Mouse (Mus musculus): Measurements from ENCODE around the gene Rps8. TPM values are rescaled to one million over a fixed set of nuclear protein-coding genes. Genes with fewer than 3 reads are reported as not detected.
"Not testable (repeated sequence)": the region's sequence is repeated elsewhere in the genome, so short reads cannot be mapped to it uniquely, and the experiment has no call there.

Gene Rps8
- total and polyA plus RNA-seq, 3 experiments = 1,132 to 5,186 (median 1,156) TPM

GRCm38 (mm10) chr4:117189382-117189855, 33.4 kb upstream of the Rps8 start:
- TF ChIP-seq CTCF (IDR thresholded peaks at IDR 0.05 in 2 of 3, conservative IDR thresholded peaks at IDR 0.05 in 1 of 3; ENCODE audit: control insufficient read depth in 1 of 3, insufficient read depth in 1 of 3, low read depth in 2 of 3, low read length in 3 of 3, poor library complexity in 1 of 3, severe bottlenecking in 1 of 3) (peak in 2 of 3 experiments; percentile 68 to 87; a peak in 4 of 6 replicates), ZNF384 (IDR thresholded peaks at IDR 0.05; ENCODE audit: low read depth, low read length) (no peak), GATA1 (IDR thresholded peaks at IDR 0.05; ENCODE audit: low read depth, low read length) (no peak), POLR2A (IDR thresholded peaks at IDR 0.05; ENCODE audit: control insufficient read depth in 1 of 2, insufficient read depth in 1 of 2, low read depth in 1 of 2, low read length in 2 of 2, poor library complexity in 1 of 2) (peak in 1 of 2 experiments; percentile 20; a peak in 1 of 4 replicates), TAL1 (IDR thresholded peaks at IDR 0.05; ENCODE audit: low read length) (no peak)
- peak; percentile 93 for DNase-seq (ENCODE audit: low read depth, low spot score)
- Histone ChIP-seq H3K4me3 (ENCODE audit: control insufficient read depth in 1 of 2, insufficient read depth in 1 of 2, low read depth in 2 of 2, low read length in 2 of 2) (peak overlapping the region; percentile 55 to 58), H3K9me3 (replicated peaks; ENCODE audit: insufficient read depth, low read length) (no peaks in the 10 kb centered on the region), H3K79me2 (ENCODE audit: control insufficient read depth, insufficient read depth, low read length, poor library complexity) (no peaks in the 10 kb centered on the region; the same call in 1 of the 2 replicates), H3K9ac (ENCODE audit: control insufficient read depth, low read depth, low read length, poor library complexity, severe bottlenecking) (peak overlapping the region; percentile 82), H3K36me3 (ENCODE audit: control insufficient read depth in 1 of 2, insufficient read depth in 2 of 2, low read length in 2 of 2) (peaks cover 0 to 5% of the 10 kb centered on the region in 2 experiments; a peak in 2 of 4 replicates), H3K27ac (ENCODE audit: control insufficient read depth, low read depth, low read length) (peak overlapping the region; percentile 91), H3K27me3 (ENCODE audit: control insufficient read depth in 1 of 2, insufficient read depth in 2 of 2, low read length in 2 of 2) (no peaks in the 10 kb centered on the region), H3K4me1 (ENCODE audit: control insufficient read depth in 1 of 2, insufficient read depth in 2 of 2, low read length in 2 of 2) (peaks cover 0 to 14% of the 10 kb centered on the region in 2 experiments; a peak in 2 of 4 replicates)

GRCm38 (mm10) chr4:117188969-117189368, 32.9 kb upstream of the Rps8 start:
- DNase-seq (ENCODE audit: low read depth, low spot score) = peak; percentile 37
- Histone ChIP-seq H3K4me3 (ENCODE audit: control insufficient read depth in 1 of 2, insufficient read depth in 1 of 2, low read depth in 2 of 2, low read length in 2 of 2) (peak overlapping the region; percentile 55 to 58), H3K4me1 (ENCODE audit: control insufficient read depth in 1 of 2, insufficient read depth in 2 of 2, low read length in 2 of 2) (peaks cover 0 to 14% of the 10 kb centered on the region in 2 experiments; a peak in 2 of 4 replicates), H3K27me3 (ENCODE audit: control insufficient read depth in 1 of 2, insufficient read depth in 2 of 2, low read length in 2 of 2) (no peaks in the 10 kb centered on the region), H3K9me3 (replicated peaks; ENCODE audit: insufficient read depth, low read length) (no peaks in the 10 kb centered on the region), H3K9ac (ENCODE audit: control insufficient read depth, low read depth, low read length, poor library complexity, severe bottlenecking) (peak overlapping the region; percentile 82), H3K27ac (ENCODE audit: control insufficient read depth, low read depth, low read length) (peak overlapping the region; percentile 91), H3K79me2 (ENCODE audit: control insufficient read depth, insufficient read depth, low read length, poor library complexity) (no peaks in the 10 kb centered on the region; the same call in 1 of the 2 replicates), H3K36me3 (ENCODE audit: control insufficient read depth in 1 of 2, insufficient read depth in 2 of 2, low read length in 2 of 2) (peaks cover 0 to 5% of the 10 kb centered on the region in 2 experiments; a peak in 2 of 4 replicates)
- TF ChIP-seq RCOR1 (IDR thresholded peaks at IDR 0.05; ENCODE audit: low read depth, low read length) = no peak
- TF ChIP-seq MYC (IDR thresholded peaks at IDR 0.05; ENCODE audit: low read depth, low read length) = no peak
- no peak for TF ChIP-seq MYB (IDR thresholded peaks at IDR 0.05; ENCODE audit: low read depth, low read length)
- no peak for TF ChIP-seq SIN3A (IDR thresholded peaks at IDR 0.05; ENCODE audit: low read length)
- TF ChIP-seq MAZ (IDR thresholded peaks at IDR 0.05; ENCODE audit: low read depth, low read length) = no peak
- no peak for TF ChIP-seq ZMIZ1 (IDR thresholded peaks at IDR 0.05; ENCODE audit: low read depth, low read length)
- no peak for TF ChIP-seq GATA1 (IDR thresholded peaks at IDR 0.05; ENCODE audit: low read depth, low read length)
- no peak for TF ChIP-seq E2F4 (IDR thresholded peaks at IDR 0.05; ENCODE audit: borderline replicate concordance, low read depth, low read length)
- no peak for TF ChIP-seq NELFE (IDR thresholded peaks at IDR 0.05; ENCODE audit: low read depth, low read length)
- no peak for TF ChIP-seq POLR2AphosphoS5 (IDR thresholded peaks at IDR 0.05; ENCODE audit: borderline replicate concordance, low read depth, low read length)
- no peak for TF ChIP-seq MEF2A (IDR thresholded peaks at IDR 0.05; ENCODE audit: extremely low read depth, insufficient replicate concordance, low read depth, low read length, poor library complexity, severe bottlenecking)
- no peak for TF ChIP-seq TCF12 (IDR thresholded peaks at IDR 0.05; ENCODE audit: low read depth, low read length)
- no peak for TF ChIP-seq BHLHE40 (IDR thresholded peaks at IDR 0.05; ENCODE audit: borderline replicate concordance, low read depth, low read length)
- no peak for TF ChIP-seq ELF1 (IDR thresholded peaks at IDR 0.05; ENCODE audit: low read depth, low read length)
- no peak for TF ChIP-seq UBTF (IDR thresholded peaks at IDR 0.05; ENCODE audit: borderline replicate concordance, insufficient read depth, low read depth, low read length)
- TF ChIP-seq SMC3 (IDR thresholded peaks at IDR 0.05; ENCODE audit: low read depth, low read length) = no peak
- TF ChIP-seq ZC3H11A (IDR thresholded peaks at IDR 0.05; ENCODE audit: low read depth, low read length) = no peak
- TF ChIP-seq MXI1 (IDR thresholded peaks at IDR 0.05; ENCODE audit: low read depth, low read length) = no peak
- no peak for TF ChIP-seq MAX (IDR thresholded peaks at IDR 0.05; ENCODE audit: low read length)
- no peak for TF ChIP-seq ZNF384 (IDR thresholded peaks at IDR 0.05; ENCODE audit: low read depth, low read length)

GRCm38 (mm10) chr4:117182759-117183096, 26.7 kb upstream of the Rps8 start:
- not testable (repeated sequence) for H3K9me3 ChIP-seq (replicated peaks; ENCODE audit: insufficient read depth, low read length); H3K27me3 ChIP-seq (ENCODE audit: control insufficient read depth in 1 of 2, insufficient read depth in 2 of 2, low read length in 2 of 2); DNase-seq (ENCODE audit: low read depth, low spot score); H3K4me1 ChIP-seq (ENCODE audit: control insufficient read depth in 1 of 2, insufficient read depth in 2 of 2, low read length in 2 of 2)
- peak overlapping the region; percentile 54 to 77 for H3K4me3 ChIP-seq (ENCODE audit: control insufficient read depth in 1 of 2, insufficient read depth in 1 of 2, low read depth in 2 of 2, low read length in 2 of 2)
- peaks cover 12% of the 10 kb centered on the region for H3K79me2 ChIP-seq (ENCODE audit: control insufficient read depth, insufficient read depth, low read length, poor library complexity)
- peak overlapping the region; percentile 66 for H3K27ac ChIP-seq (ENCODE audit: control insufficient read depth, low read depth, low read length)
- H3K36me3 ChIP-seq (ENCODE audit: control insufficient read depth in 1 of 2, insufficient read depth in 2 of 2, low read length in 2 of 2) = peaks cover 0 to 16% of the 10 kb centered on the region in 2 experiments; a peak in 3 of 4 replicates
- peak overlapping the region; percentile 74 for H3K9ac ChIP-seq (ENCODE audit: control insufficient read depth, low read depth, low read length, poor library complexity, severe bottlenecking)

All from MEL (cell line).